Mouse (Mus musculus) thymus, adult 2 months (tissue): ENCODE data around the gene Chid1.

Source experiments
- CTCF ChIP-seq: fragments of 200-500 bp; IDR thresholded peaks from 2 replicates; pipeline ENCODE4 v1.5.1; 2012; ENCODE audit warnings: mild to moderate bottlenecking, control low read depth, low read length, moderate library complexity, borderline replicate concordance; ENCODE audit not compliant: control insufficient read depth, poor library complexity, insufficient read depth; ENCODE audit errors: extremely low read depth
- POLR2A ChIP-seq: fragments of 200-500 bp; IDR thresholded peaks from 2 replicates; pipeline ENCODE4 v1.6.1; 2012; ENCODE audit warnings: mild to moderate bottlenecking, low read length, control low read depth, moderate library complexity; ENCODE audit not compliant: control insufficient read depth, poor library complexity, insufficient read depth; ENCODE audit errors: extremely low read depth

DNA sequence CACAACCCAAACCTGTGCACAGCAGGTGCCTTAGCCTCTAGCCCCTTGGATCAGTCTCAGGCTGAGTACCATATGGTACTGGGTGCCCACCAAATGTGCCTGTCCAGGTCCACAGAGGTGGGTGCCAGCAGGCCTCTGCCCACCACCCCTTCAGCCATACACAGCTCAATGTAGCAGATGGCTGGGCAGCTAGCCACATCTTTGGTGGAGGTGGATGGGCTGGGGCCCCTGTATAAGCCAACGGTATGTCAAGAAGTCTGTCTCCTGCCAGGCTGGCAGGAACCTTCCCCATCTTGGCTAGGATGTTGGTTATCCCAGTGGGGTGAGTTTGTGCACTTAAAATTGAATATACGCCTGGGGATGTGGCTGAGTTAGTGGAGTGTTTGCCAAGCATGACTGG, 54.1 kb downstream of the Chid1 start:
- TF ChIP-seq POLR2A: no peak
- TF ChIP-seq CTCF: no peak
